8 mouse cellular contexts compared by ENCODE assay signal in the genomic region with DNA sequence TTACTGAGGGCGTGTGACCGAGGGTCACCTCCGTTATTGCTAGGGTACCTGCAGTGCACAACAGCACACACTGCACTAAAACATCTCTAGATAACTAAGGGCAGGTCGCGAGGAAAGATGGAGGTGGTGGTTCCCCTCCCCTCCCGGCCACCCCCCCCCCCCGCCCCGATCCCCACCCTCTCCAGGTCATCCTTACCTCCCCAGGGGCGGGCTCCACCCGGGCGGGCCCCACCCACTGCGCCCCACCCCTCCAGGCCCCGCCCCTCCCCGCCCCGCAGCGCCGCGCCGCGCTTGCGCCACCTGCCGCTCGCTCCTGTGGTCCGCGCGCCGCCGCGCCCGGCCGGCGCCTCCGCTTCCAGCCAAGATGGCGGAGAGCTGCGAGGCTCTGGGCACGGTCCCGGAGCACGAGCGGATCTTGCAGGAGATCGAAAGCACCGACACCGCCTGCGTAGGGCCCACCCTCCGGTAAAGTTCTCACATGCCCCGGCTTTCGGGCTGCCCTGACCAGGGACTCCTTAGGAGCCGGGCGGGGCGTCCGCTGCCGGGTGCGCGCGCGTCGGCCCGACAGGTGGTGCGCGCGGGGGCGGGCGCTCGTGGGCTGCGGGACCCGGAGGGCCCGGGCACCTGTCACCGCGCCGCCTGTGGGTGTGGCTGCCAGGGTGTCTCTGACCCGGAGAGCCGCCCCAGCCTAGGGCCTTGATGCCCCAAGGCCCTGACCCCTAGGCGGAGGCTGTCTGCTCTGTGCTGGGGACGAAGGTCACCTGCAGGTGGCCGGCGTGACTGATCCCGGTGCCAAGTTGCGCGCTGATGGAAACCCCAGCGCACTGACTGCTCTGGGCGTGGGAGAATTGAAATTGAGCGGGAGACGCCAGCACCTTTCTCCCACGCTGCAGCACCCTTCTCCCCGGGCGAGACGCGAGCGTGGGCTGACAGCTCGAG. TPM values are rescaled to one million over a fixed set of nuclear protein-coding genes. Genes with fewer than 3 reads are reported as not detected.
DNase-seq lines count a peak whose midpoint lies in the region; ATAC-seq and TF ChIP-seq lines count a peak whose summit lies in the region.

Gene Exoc6, plus strand, starts transcription at position 318 of the 939 bp plus-strand sequence.

- H3K27ac ChIP-seq in bone marrow macrophage, adult 2 months (ENCODE audit: insufficient read depth, low read depth, low read length): peak within 1 kb of the TSS; percentile 29; the same call in 1 of the 2 replicates
- H3K27ac ChIP-seq in heart, embryonic 12.5 days (ENCODE audit: poor library complexity, severe bottlenecking): peak within 1 kb of the TSS; percentile 53
- H3K27ac ChIP-seq in kidney, postnatal 0 days: peak within 1 kb of the TSS; percentile 95
- peak within 1 kb of the TSS; percentile 92 for H3K27ac ChIP-seq in liver, embryonic 12.5 days

- no peaks in the 10 kb centered on the region for H3K9me3 ChIP-seq in erythroblast, embryonic 14.5 days (ENCODE audit: control insufficient read depth, low read length)
- no peaks in the 10 kb centered on the region for H3K9me3 ChIP-seq in heart, embryonic 12.5 days (replicated peaks)
- H3K9me3 ChIP-seq in kidney, postnatal 0 days (replicated peaks; ENCODE audit: low read length): no peaks in the 10 kb centered on the region
- H3K9me3 ChIP-seq in liver, embryonic 12.5 days (replicated peaks): no peaks in the 10 kb centered on the region

- no peaks in the 10 kb centered on the region for H3K79me2 ChIP-seq in C2C12 (ENCODE audit: control insufficient read depth, insufficient read depth)

- peaks cover 10% of the 10 kb centered on the region for H3K27me3 ChIP-seq in C2C12 (ENCODE audit: control insufficient read depth, insufficient read depth, insufficient read length)
- peaks cover 10% of the 10 kb centered on the region for H3K27me3 ChIP-seq in erythroblast, embryonic 14.5 days (ENCODE audit: control insufficient read depth)
- peaks cover 16% of the 10 kb centered on the region for H3K27me3 ChIP-seq in heart, embryonic 12.5 days (replicated peaks)
- no peaks in the 10 kb centered on the region for H3K27me3 ChIP-seq in kidney, postnatal 0 days (ENCODE audit: insufficient read depth, low read length)
- 0 out of 2 replicates have a peak, but pooled peaks cover 18% of the 10 kb centered on the region for H3K27me3 ChIP-seq in liver, embryonic 12.5 days (replicated peaks)
- no peaks in the 10 kb centered on the region for H3K27me3 ChIP-seq in splenic B cell, adult 2 months (ENCODE audit: control insufficient read depth, insufficient read depth, low read length, poor library complexity, severe bottlenecking)

- DNase-seq in kidney, postnatal 0 days (ENCODE audit: low spot score): peak; percentile 75
- DNase-seq in naive thymus-derived CD4-positive, alpha-beta T cell, adult 2 months (ENCODE audit: low read depth): peak; percentile 90
- peak; percentile 88 for DNase-seq in splenic B cell, adult 2 months (ENCODE audit: low read depth, low spot score)

- peak within 1 kb of the TSS; percentile 83 for H3ac ChIP-seq in C2C12 (ENCODE audit: control insufficient read depth, insufficient read length, low read depth)

- ATAC-seq in heart, embryonic 12.5 days (ENCODE audit: insufficient number of reproducible peaks, low FRiP score): peak; percentile 90
- ATAC-seq in kidney, postnatal 0 days (replicated peaks; ENCODE audit: low FRiP score, low read depth): peak; percentile 91
- peak; percentile 85 for ATAC-seq in liver, embryonic 12.5 days

- under 1% methylated on average over 56 of the region's 89 CpGs for WGBS in heart, embryonic 12.5 days
- WGBS in kidney, postnatal 0 days: 1% methylated on average over 64 of the region's 89 CpGs
- under 1% methylated on average over 86 of the region's 89 CpGs for whole genome bisulfite sequencing in liver, embryonic 12.5 days (ENCODE audit: insufficient replicate concordance)

- peaks cover 50% of the 10 kb centered on the region for H3K4me1 ChIP-seq in bone marrow macrophage, adult 2 months (ENCODE audit: control insufficient read depth, insufficient read depth, low read length)
- H3K4me1 ChIP-seq in erythroblast, embryonic 14.5 days (ENCODE audit: control insufficient read depth): peaks cover 55% of the 10 kb centered on the region
- H3K4me1 ChIP-seq in heart, embryonic 12.5 days (replicated peaks): 0 out of 2 replicates have a peak, but pooled peaks cover 4% of the 10 kb centered on the region
- no peaks in the 10 kb centered on the region for H3K4me1 ChIP-seq in kidney, postnatal 0 days (replicated peaks; ENCODE audit: insufficient read depth, low read length)
- peaks cover 71% of the 10 kb centered on the region for H3K4me1 ChIP-seq in liver, embryonic 12.5 days

- no peaks in the 10 kb centered on the region for H3K79me3 ChIP-seq in C2C12 (ENCODE audit: low read depth)

- TF ChIP-seq CTCF in C2C12 (IDR thresholded peaks at IDR 0.05; ENCODE audit: control insufficient read depth, insufficient read depth, insufficient read length): peak; percentile 81
- no peak for TF ChIP-seq CTCF in bone marrow macrophage, adult 2 months (IDR thresholded peaks at IDR 0.05; ENCODE audit: low read depth, low read length)
- peak; percentile 21; the same call in 1 of the 2 replicates for TF ChIP-seq CTCF in kidney, postnatal 0 days (IDR thresholded peaks at IDR 0.05; ENCODE audit: low read depth)

- no peaks in the 10 kb centered on the region for H3K36me3 ChIP-seq in C2C12 (ENCODE audit: control insufficient read depth, insufficient read depth)
- peaks cover 33% of the 10 kb centered on the region for H3K36me3 ChIP-seq in erythroblast, embryonic 14.5 days (ENCODE audit: control insufficient read depth)
- peaks cover 3% of the 10 kb centered on the region; the same call in 1 of the 2 replicates for H3K36me3 ChIP-seq in heart, embryonic 12.5 days
- H3K36me3 ChIP-seq in kidney, postnatal 0 days (ENCODE audit: insufficient read depth, low read length): no peaks in the 10 kb centered on the region
- H3K36me3 ChIP-seq in liver, embryonic 12.5 days: peaks cover 23% of the 10 kb centered on the region
- no peaks in the 10 kb centered on the region for H3K36me3 ChIP-seq in splenic B cell, adult 2 months (ENCODE audit: control insufficient read depth, insufficient read depth, low read length, poor library complexity, severe bottlenecking)

- H3K9ac ChIP-seq in heart, embryonic 12.5 days: peak within 1 kb of the TSS; percentile 88
- H3K9ac ChIP-seq in kidney, postnatal 0 days (ENCODE audit: low read depth, low read length): peak within 1 kb of the TSS; percentile 86
- peak within 1 kb of the TSS; percentile 82 for H3K9ac ChIP-seq in liver, embryonic 12.5 days

- 0 out of 2 replicates have a peak, but pooled peaks have one; percentile 24 for TF ChIP-seq POLR2A in bone marrow macrophage, adult 2 months (IDR thresholded peaks at IDR 0.05; ENCODE audit: borderline replicate concordance, low read depth, low read length)

- H3K4me3 ChIP-seq in C2C12 (ENCODE audit: insufficient read depth, poor library complexity, severe bottlenecking): peak within 1 kb of the TSS; percentile 64
- peak within 1 kb of the TSS; percentile 72 for H3K4me3 ChIP-seq in bone marrow macrophage, adult 2 months (ENCODE audit: insufficient read depth, low read length)
- H3K4me3 ChIP-seq in erythroblast, embryonic 14.5 days (replicated peaks): peak within 1 kb of the TSS; percentile 96
- peak within 1 kb of the TSS; percentile 92 for H3K4me3 ChIP-seq in heart, embryonic 12.5 days
- peak within 1 kb of the TSS; percentile 87 for H3K4me3 ChIP-seq in kidney, postnatal 0 days (replicated peaks; ENCODE audit: low read depth, low read length)
- peak within 1 kb of the TSS; percentile 75 for H3K4me3 ChIP-seq in liver, embryonic 12.5 days

- peak within 1 kb of the TSS; percentile 99 for H3K4me2 ChIP-seq in heart, embryonic 12.5 days
- peak within 1 kb of the TSS; percentile 96 for H3K4me2 ChIP-seq in kidney, postnatal 0 days (ENCODE audit: low read length)
- peak within 1 kb of the TSS; percentile 79 for H3K4me2 ChIP-seq in liver, embryonic 12.5 days

TF ChIP-seq in C2C12, 6 proteins besides CTCF, POLR2A, EP300 and RAD21:
- TF ChIP-seq MAX (IDR thresholded peaks at IDR 0.05) (peak; percentile 12), MYOG (IDR thresholded peaks at IDR 0.05; ENCODE audit: control insufficient read depth, extremely low read depth, insufficient read length) (no peak), CEBPB (IDR thresholded peaks at IDR 0.05; ENCODE audit: low read depth) (no peak)

RNA-seq across cellular contexts. Expression of gene Exoc6, which starts in this region (rescaled TPM):
- 2.2 TPM for polyA plus RNA-seq in C2C12 (2012; fragmentation: generic; extraction: Trizol)
- polyA plus RNA-seq in bone marrow macrophage, adult 2 months (2012; ENCODE audit: insufficient read depth, insufficient read length, missing spikeins): 26.0 and 26.6 TPM in 2 replicates
- 0.98 and 1.4 TPM in 2 replicates for polyA plus RNA-seq in erythroblast, embryonic 14.5 days (2012)
- polyA plus RNA-seq in heart, embryonic 12.5 days (2016; fragmentation: Nextera tagmentation; extraction: Ambion mirVana): 21.7 and 21.8 TPM in 2 replicates
- 28.1 and 29.9 TPM in 2 replicates for polyA plus RNA-seq in kidney, postnatal 0 days (2015; fragmentation: Nextera tagmentation; extraction: Ambion mirVana)
- polyA plus RNA-seq in liver, embryonic 12.5 days (2016; fragmentation: Nextera tagmentation; extraction: Ambion mirVana): 45.1 and 47.0 TPM in 2 replicates

Comparison
In these comparisons a context has a peak if more than half of its experiments do, and no peak if none do; other contexts are left out.
1. Peak in every context shown above with its lines: DNase-seq, ATAC-seq, H3K4me3 ChIP-seq and H3K27ac ChIP-seq.
2. H3K27ac ChIP-seq: peak in every context shown above with its lines; median percentile 95 in kidney, postnatal 0 days; 92 in liver, embryonic 12.5 days; 53 in heart, embryonic 12.5 days; 29 in bone marrow macrophage, adult 2 months.